Mouse (Mus musculus) erythroblast, embryonic 14.5 days (primary cell): ENCODE data around the gene Nkap. TPM values are rescaled to one million over a fixed set of nuclear protein-coding genes. Genes with fewer than 3 reads are reported as not detected.

ENCODE experiments used
- H3K27me3 ChIP-seq: 2 replicates; pipeline ENCODE4 v1.6.1; 2012; ENCODE audit warnings: inconsistent platforms; ENCODE audit not compliant: control insufficient read depth
- H3K36me3 ChIP-seq: 2 replicates; pipeline ENCODE4 v1.6.1; 2012; ENCODE audit warnings: mild to moderate bottlenecking, inconsistent platforms; ENCODE audit not compliant: control insufficient read depth
- H3K4me1 ChIP-seq: 2 replicates; pipeline ENCODE4 v1.6.1; 2012; ENCODE audit warnings: inconsistent platforms; ENCODE audit not compliant: control insufficient read depth
- H3K4me3 ChIP-seq: replicated peaks from 2 replicates; pipeline ENCODE3; 2012; ENCODE audit warnings: moderate library complexity, mild to moderate bottlenecking, inconsistent platforms
- H3K9me3 ChIP-seq: 2 replicates; pipeline ENCODE4 v1.6.1; 2012; ENCODE audit warnings: low read length, inconsistent platforms, mixed read lengths; ENCODE audit not compliant: control insufficient read depth
- GATA1 ChIP-seq: IDR thresholded peaks from 2 replicates; pipeline ENCODE4 v1.6.1; 2012; ENCODE audit warnings: low read length, inconsistent platforms, mixed read lengths
- TAL1 ChIP-seq: IDR thresholded peaks from 3 replicates; pipeline ENCODE4 v1.6.1; 2012; ENCODE audit warnings: low read length, inconsistent platforms, mixed read lengths
- polyA plus RNA-seq: library from polyadenylated mRNA; stranded (reverse); fragments of >175 nt; gene quantifications from 2 replicates; pipeline ENCODE4 v1.2.3, GENCODE M21; 2012

Nkap gene
- polyA plus RNA-seq, 1 experiment = 0.55 TPM

DNA sequence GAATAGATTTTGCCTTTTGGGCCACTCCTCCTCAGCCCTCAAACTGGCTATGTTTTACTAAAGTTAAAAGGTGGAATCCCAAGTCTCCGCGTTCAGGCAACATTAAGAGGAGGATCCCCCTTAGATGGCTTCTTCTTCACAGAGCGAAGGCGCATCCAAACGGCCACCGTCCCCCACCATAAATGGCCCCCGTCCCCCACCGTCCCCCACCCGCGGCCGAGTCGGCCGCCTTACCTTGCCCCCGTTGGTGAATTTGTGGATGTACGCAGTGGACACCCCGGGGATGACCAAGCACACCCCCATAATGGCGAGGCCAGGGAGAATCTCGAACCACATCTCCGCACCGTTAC lies 64.1 kb downstream of the Nkap start:
- TF ChIP-seq GATA1 (no peak), TAL1 (no peak)
- H3K4me3 ChIP-seq = peak overlapping the region; percentile 83
- H3K9me3 ChIP-seq = peaks cover 12% of the 10 kb centered on the region
- H3K27me3 ChIP-seq = no peaks in the 10 kb centered on the region; the same call in 1 of the 2 replicates
- H3K36me3 ChIP-seq = peaks cover 3% of the 10 kb centered on the region; the same call in 1 of the 2 replicates
- peaks cover 14% of the 10 kb centered on the region for H3K4me1 ChIP-seq

GRCm38 (mm10) chrX:37191105-37191743 lies 64.6 kb downstream of the Nkap start, which contains the start of the genes Ndufa1 and Rnf113a1:
Gene Ndufa1 (minus strand): TSS chrX:37191163.
Gene Rnf113a1 (plus strand): TSS chrX:37191245.
- Histone ChIP-seq H3K9me3 (peaks cover 12% of the 10 kb centered on the region), H3K36me3 (peaks cover 3% of the 10 kb centered on the region; the same call in 1 of the 2 replicates), H3K4me3 (peak within 1 kb of the TSS; percentile 83), H3K27me3 (no peaks in the 10 kb centered on the region; the same call in 1 of the 2 replicates), H3K4me1 (peaks cover 14% of the 10 kb centered on the region)
- TF ChIP-seq GATA1 (no peak), TAL1 (no peak)

GRCm38 (mm10) chrX:37191744-37192379 lies 65.3 kb downstream of the Nkap start:
- TF ChIP-seq TAL1 (no peak), GATA1 (no peak)
- Histone ChIP-seq H3K4me3 (peak overlapping the region; percentile 83), H3K9me3 (peaks cover 12% of the 10 kb centered on the region), H3K27me3 (no peaks in the 10 kb centered on the region; the same call in 1 of the 2 replicates), H3K4me1 (peaks cover 14% of the 10 kb centered on the region), H3K36me3 (peaks cover 3% of the 10 kb centered on the region; the same call in 1 of the 2 replicates)

DNA sequence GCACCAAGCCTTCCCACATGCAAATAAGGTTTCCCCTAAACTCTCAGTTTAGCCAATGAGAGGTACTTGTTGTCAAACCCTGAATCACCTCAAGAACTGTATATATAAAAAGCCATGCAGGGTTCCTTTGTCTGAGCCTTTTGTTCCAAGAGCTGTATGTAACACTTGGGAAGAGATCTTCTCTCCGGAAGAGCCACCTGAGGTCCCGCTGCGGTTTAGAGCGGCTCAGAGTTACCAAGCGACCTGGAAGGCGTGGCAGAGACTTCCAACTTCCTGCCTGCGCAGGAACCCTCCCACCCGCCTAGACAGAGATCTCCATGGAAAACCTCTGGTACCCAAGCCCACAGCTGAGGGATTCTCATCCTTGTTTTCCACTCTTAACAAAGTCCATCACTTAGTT lies 72.1 kb downstream of the Nkap start:
- Histone ChIP-seq H3K36me3 (no peaks in the 10 kb centered on the region), H3K9me3 (no peaks in the 10 kb centered on the region), H3K27me3 (no peaks in the 10 kb centered on the region), H3K4me3 (no peak overlapping the region), H3K4me1 (no peaks in the 10 kb centered on the region)
- no peak for TF ChIP-seq TAL1
- TF ChIP-seq GATA1 = no peak

Other genes with a start within 250 kb of the Nkap start
- 0.05 TPM in 1 of 2 replicates, not detected in the other for gene Nkrf, start 223.9 kb upstream of the Nkap start, polyA plus RNA-seq
- gene Sept6, start 135.0 kb upstream of the Nkap start, polyA plus RNA-seq = 0.03 and 0.06 TPM in 2 replicates
- gene Sowahd, start 78.0 kb upstream of the Nkap start, polyA plus RNA-seq = 0.02 TPM in 1 of 2 replicates, not detected in the other
- gene Rpl39, start 41.4 kb upstream of the Nkap start, polyA plus RNA-seq = 41.4 and 44.5 TPM in 2 replicates
- 1.1 and 1.3 TPM in 2 replicates for gene Upf3b, start 16.5 kb upstream of the Nkap start, polyA plus RNA-seq
- gene Akap14, start 42.0 kb downstream of the Nkap start, polyA plus RNA-seq = not detected in 2 replicates
- 24.9 and 26.0 TPM in 2 replicates for gene Ndufa1, start 64.4 kb downstream of the Nkap start, polyA plus RNA-seq
- gene Rnf113a1, start 64.5 kb downstream of the Nkap start, polyA plus RNA-seq = 0.04 and 0.15 TPM in 2 replicates
- gene Gm9, start 84.2 kb downstream of the Nkap start, polyA plus RNA-seq = not detected in 2 replicates
- not detected in 2 replicates for gene Rhox1, start 95.5 kb downstream of the Nkap start, polyA plus RNA-seq
- not detected in 2 replicates for gene Rhox2a, start 118.2 kb downstream of the Nkap start, polyA plus RNA-seq
- gene Rhox3a, start 123.1 kb downstream of the Nkap start, polyA plus RNA-seq = not detected in 2 replicates
- gene Rhox4a, start 138.5 kb downstream of the Nkap start, polyA plus RNA-seq = not detected in 2 replicates